Mouse (Mus musculus) forebrain, embryonic 12.5 days (tissue): ENCODE measurements around the gene Ndufb4. TPM values are rescaled to one million over a fixed set of nuclear protein-coding genes. Genes with fewer than 3 reads are reported as not detected.

Source experiments
- polyA plus RNA-seq: library from polyadenylated mRNA; unstranded; fragments of >200 nt; fragmentation: Nextera tagmentation; extraction: Ambion mirVana; gene quantifications from 2 replicates; pipeline ENCODE4 v1.2.1, GENCODE M21; 2016

Gene Ndufb4
- polyA plus RNA-seq, 1 experiment from 2014 or later: 77.0 TPM

Other genes starting within 250 kb of the Ndufb4 start
- gene Gtf2e1, start 114.7 kb downstream of the Ndufb4 start, polyA plus RNA-seq: 49.3 and 52.6 TPM in 2 replicates
- 34.5 and 35.1 TPM in 2 replicates for gene Rabl3, start 114.6 kb downstream of the Ndufb4 start, polyA plus RNA-seq
- 0.23 and 0.45 TPM in 2 replicates for gene Hgd, start 74.3 kb downstream of the Ndufb4 start, polyA plus RNA-seq
- gene Fstl1, start 122.4 kb upstream of the Ndufb4 start, polyA plus RNA-seq: 146 and 173 TPM in 2 replicates
- gene Gm36028, start 206.7 kb upstream of the Ndufb4 start, polyA plus RNA-seq: 0.17 and 0.29 TPM in 2 replicates
- 65.8 and 70.1 TPM in 2 replicates for gene Lrrc58, start 213.9 kb upstream of the Ndufb4 start, polyA plus RNA-seq